Mouse (Mus musculus) heart, adult 8-10 months (tissue): ENCODE results near the gene Ldhb. TPM values are rescaled to one million over a fixed set of nuclear protein-coding genes. Genes with fewer than 3 reads are reported as not detected.
"Not testable (repeated sequence)": the region's sequence is repeated elsewhere in the genome, so short reads cannot be mapped to it uniquely, and the experiment has no call there.

ENCODE experiments used
- DNase-seq: peaks from one replicate; pipeline ENCODE4 v3.0.0; 2022; ENCODE audit warnings: low spot score
- total RNA-seq, 4 experiments: library from RNA; stranded (reverse); gene quantifications; 2 replicates each; pipeline ENCODE4 v1.2.4; 2022

Ldhb gene
- 1,000 to 10,000 TPM; 3,276 to 3,540 (median 3,455) TPM for total RNA-seq

GRCm38 (mm10) chr6:142507785-142508162 lies at the start of gene Ldhb:
Gene Ldhb (minus strand): TSS chr6:142507957.
- peak; percentile 87 for DNase-seq

GRCm38 (mm10) chr6:142555988-142556387 lies 48.2 kb upstream of the Ldhb start:
- DNase-seq: no peak

- DNase-seq: no peak
Observed at GRCm38 (mm10) chr6:142551482-142551881, 43.7 kb upstream of the Ldhb start.

DNA sequence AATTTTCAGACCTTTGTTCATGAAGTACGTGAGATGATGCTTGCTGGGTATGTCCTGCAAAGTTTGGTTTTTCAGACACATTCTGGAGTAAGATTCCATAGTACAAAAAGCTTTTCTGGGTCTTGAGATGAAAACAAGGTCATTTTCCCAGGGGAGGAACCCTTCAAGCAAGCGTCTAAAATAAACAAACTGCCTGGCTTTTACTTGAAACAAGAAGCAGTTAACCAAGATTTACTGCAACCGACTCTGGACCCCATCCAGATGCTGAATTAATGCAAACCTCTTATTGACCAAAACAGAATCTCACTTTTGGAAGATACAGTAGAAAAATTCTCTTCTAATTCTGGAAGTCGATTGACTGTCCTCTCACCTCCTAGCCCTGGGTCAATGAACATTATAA lies 43.1 kb upstream of the Ldhb start:
- no peak for DNase-seq

DNA sequence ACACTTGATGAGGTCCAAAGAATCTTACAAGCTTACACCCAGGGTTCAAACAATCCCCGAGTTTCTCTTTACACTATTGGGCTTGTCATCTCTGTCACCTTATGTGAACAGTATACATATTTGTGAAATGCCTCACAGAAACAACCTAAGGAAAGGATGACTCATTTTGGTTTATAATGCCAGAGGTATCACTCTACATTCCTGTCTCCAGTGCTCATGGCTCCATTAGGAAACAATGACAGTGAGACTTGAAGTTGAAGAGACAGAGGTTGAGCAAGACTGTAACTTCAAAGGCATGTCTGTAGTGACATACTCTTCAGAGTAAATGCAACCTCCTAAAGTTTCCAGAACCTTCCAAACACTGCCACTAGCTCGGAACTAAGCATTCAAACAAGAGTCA lies 40.6 kb upstream of the Ldhb start:
- DNase-seq: no peak

DNA sequence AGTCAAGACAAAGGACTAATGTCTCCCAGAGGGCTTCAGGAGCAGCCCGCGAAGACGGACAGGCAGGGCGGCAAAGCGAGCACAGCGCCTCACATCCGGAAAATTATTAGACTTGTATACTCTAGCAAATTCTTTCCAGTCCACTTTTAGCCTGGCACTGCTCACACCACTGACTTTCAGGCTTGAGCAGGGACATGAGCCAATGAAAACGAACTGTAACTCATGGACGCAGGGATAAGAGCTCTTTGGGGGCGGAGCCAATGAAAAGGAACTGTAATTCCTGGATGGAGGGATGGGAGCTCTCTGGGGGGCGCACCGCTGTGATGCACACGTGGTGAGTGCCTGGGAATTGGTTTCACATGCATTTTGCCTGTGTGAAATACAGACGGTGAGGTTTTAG lies 37.4 kb upstream of the Ldhb start:
- no peak for DNase-seq

- no peak for DNase-seq
Observed at GRCm38 (mm10) chr6:142543648-142544047, 35.9 kb upstream of the Ldhb start.

GRCm38 (mm10) chr6:142542800-142543175 lies 35.0 kb upstream of the Ldhb start:
- no peak for DNase-seq

DNA sequence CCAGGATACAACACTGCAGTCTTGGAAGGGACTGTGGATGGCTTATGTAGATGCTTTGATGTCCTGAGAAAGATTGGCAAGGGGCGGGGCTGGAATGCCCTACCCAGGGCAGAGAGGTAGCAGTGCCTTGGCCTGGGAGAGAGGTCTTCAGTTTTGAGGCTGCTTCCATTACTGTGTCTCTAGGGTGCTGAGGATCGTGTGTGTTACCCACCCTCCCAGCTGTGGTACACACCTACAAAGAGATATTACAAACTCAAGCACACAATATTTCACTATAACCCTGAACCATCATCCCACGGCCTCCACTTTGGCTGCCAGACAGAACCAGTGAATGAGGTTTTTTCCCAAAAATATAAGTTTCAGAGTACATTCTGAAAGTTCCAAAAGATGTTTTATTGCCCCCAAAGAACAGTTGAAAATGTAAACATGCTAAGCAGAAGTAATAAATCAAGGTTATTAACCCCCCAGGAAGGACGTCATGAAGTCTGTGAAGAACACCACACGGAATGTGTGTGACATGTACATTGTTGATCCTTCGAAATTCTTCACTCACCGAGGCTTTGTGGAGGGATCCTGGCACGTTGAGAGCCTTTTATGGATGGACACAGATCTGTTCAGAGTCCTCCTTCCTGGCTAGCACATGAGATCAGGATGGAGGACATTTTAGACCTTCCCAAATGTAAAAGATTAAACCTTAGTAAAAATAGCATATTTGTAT lies 34.5 kb upstream of the Ldhb start:
- no peak for DNase-seq

- no peak for DNase-seq
Observed at GRCm38 (mm10) chr6:142540561-142541160, 32.9 kb upstream of the Ldhb start.

DNA sequence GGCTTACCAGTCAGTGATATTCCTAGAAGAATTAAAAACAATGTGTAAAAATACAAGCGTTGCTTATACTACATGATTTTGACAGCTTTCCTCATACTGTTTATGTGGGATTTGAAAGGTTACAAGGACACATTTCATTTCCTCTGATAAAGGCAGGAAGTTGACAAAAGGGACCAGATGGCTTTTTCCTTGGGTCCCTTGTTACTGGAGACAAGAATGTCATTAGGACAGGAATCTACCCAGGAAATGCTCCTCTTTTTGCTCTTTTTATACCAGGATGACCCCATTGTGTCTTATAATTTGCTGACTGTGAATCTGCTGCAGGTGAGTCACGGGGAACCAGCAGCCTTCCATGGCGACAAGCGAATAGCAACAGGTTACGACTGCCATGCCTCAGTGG lies 32.4 kb upstream of the Ldhb start:
- DNase-seq: no peak

DNA sequence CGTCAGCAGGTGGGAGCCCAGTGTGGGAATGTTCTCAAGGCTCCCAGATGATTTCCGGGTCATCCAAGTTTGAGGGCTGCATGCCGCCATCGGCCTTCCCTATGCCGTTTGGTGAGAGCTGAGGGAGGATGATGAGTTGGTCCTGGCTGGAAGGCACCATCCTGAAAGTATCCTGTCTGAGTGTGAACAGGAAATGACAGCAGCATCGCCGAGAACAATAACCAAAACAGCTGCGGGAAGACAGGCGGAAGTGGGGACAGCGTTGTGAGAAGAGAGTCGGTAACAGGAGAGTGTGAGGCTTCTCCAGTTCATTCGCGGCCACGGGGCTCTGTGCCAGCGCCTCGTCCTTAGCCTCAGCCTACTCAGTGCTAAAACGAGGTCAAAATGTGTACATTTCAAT lies 30.7 kb upstream of the Ldhb start:
- peak; percentile 71 for DNase-seq

GRCm38 (mm10) chr6:142533412-142533811 lies 25.7 kb upstream of the Ldhb start:
- peak; percentile 55 for DNase-seq

GRCm38 (mm10) chr6:142532686-142533085 lies 24.9 kb upstream of the Ldhb start:
- DNase-seq: no peak

GRCm38 (mm10) chr6:142532141-142532540 lies 24.4 kb upstream of the Ldhb start:
- no peak for DNase-seq

- DNase-seq: no peak
Observed at GRCm38 (mm10) chr6:142530378-142530777, 22.6 kb upstream of the Ldhb start.

DNA sequence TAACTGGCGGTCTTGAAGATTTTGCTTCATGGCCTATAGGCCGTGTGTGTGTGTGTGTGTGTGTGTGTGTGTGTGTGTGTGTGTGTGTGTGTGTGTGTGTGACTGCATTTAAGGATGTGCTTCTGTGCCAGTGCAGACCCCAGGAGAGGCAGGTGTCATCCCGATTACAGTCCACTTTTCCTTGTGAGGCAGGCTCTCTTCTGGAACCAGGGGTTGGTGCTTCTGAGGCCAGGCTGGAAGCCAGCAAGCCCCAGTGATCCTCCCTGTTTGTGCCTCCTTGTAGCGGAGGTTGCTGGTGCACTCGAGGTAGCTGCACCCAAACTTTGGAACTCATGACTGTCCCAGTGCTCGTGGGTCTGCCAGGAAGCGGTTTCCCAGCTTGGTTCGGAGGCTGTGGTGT lies 21.9 kb upstream of the Ldhb start:
- DNase-seq: no peak

- DNase-seq: no peak
Observed at GRCm38 (mm10) chr6:142527931-142528562, 20.3 kb upstream of the Ldhb start.

GRCm38 (mm10) chr6:142524635-142525308 lies 17.0 kb upstream of the Ldhb start:
- DNase-seq: peak; percentile 73

DNA sequence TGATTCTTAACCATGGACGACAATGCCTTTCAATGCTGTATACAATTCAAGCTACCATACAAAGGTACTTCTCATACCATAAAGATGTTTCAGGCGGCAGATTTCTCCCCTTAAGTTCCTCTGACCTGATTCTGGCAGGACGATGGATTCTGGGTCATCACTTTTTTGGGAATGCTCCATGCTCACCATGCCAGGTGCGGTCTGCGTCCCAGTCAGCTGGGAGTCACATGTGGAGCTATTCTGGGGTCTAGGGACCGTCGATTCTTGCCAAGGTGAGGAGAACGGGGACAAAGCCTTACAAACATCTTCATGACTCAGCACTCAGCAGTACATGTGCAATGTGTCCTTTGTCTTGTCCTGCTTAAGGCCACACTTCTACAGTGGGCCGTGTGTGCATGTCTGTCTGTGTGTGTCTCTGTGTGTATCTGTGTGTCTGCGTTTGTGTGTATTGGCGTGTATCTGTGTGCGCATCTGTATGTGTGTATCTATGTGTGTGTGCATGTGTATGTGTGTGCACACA lies 13.9 kb upstream of the Ldhb start:
- peak; percentile 67 for DNase-seq

DNA sequence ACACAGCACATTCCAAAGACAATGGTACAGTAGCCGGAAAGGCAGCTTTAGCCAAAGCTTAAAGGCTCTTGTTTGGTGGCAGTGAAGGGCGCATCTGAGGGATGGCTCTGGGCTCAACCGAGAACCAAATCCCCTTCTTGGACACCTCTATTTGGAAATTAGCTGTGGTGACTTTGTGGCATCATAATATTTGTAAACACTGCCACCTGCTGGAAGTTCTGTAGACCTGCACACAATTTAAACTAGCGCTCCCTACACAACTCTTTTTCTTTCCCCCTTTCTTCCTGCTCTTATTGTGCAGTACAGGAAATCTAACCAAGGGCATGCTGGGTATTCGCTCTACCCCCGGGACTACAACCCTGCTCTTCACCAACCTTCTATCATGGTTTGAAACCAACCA lies 11.4 kb upstream of the Ldhb start:
- DNase-seq: no peak

DNA sequence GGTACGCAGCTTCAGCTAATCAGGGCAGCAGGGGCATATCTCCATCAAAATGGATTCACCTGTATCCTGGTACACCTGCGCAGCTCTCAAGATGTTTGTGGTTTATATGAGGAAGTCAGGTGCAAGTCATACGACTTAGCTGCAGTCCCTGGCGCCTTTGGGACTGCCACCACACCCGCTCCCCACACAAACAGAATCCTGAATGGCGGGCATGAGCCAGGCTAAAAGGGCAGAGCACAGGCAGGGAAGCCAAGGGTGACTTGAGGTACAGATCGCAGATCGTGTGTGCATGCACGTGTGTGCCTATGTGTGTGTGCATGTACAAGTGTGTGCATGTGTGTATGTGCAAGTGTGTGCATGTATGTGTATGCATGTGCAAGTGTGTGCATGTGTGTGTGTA lies 7.6 kb upstream of the Ldhb start:
- DNase-seq: not testable (repeated sequence)
